Mouse (Mus musculus) CD4-positive, CD25-positive, alpha-beta regulatory T cell, adult 4 months (primary cell): ENCODE results near the gene Ampd2. TPM values are rescaled to one million over a fixed set of nuclear protein-coding genes. Genes with fewer than 3 reads are reported as not detected.

Experiments used
- ATAC-seq: one replicate; pipeline ENCODE4 v1.8.0; 2017
- polyA plus RNA-seq, 2 experiments: library from polyadenylated mRNA; unstranded; fragments of 100-300 nt; shearing (Covaris generic); gene quantifications; one replicate each; pipeline ENCODE4 v1.2.1; 2017

The Ampd2 gene
- 10 to 100 TPM; 22.4 to 48.3 TPM for polyA plus RNA-seq

DNA sequence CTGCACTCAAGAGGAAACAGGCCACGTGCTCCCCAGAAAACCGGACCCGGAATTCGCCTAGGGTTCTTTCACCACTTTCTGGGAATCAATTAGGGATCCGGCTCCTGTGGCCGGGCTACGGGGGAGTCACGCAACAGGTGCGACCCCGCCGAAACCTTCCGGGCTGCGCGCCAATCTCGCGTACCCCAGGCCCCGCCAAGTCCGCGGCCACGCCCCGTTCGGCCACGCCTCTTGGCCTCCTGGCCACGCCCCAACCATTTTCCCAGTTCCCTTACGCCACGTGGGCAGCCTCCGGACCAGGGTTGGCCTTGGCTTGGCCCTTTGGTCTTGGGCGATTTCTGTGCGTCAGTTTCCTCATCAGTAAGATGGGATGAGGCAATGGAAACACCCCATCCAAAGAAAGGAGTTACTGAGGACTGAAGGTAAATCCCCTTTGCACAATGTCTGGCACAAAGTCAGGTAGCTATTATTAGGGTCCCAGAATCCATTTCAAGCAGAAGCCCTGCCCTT lies at the start of gene Ampd2:
Gene Ampd2, minus strand, starts transcription at position 182 of the 510 bp plus-strand sequence.
- no peak for ATAC-seq

DNA sequence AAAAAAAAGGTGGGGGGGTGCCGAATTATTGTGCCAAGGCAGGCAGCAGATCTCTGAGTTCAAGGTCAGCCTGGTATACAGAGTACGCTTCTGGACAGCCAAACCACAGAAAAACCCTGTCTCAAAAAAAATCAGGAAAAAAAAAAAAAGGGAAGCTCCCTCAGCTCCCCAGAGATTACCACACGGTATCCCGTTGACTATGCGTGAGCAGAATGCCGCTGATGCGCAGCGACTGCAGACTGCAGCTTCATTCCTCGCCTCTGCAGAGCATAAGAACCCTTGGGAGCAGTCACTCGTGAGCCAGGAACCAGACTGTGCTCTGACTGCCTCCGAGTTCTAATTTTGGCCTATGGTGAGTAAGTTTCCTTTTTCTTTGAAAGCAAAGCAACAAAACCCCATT lies 48.2 kb upstream of the Ampd2 start:
- ATAC-seq = no peak

DNA sequence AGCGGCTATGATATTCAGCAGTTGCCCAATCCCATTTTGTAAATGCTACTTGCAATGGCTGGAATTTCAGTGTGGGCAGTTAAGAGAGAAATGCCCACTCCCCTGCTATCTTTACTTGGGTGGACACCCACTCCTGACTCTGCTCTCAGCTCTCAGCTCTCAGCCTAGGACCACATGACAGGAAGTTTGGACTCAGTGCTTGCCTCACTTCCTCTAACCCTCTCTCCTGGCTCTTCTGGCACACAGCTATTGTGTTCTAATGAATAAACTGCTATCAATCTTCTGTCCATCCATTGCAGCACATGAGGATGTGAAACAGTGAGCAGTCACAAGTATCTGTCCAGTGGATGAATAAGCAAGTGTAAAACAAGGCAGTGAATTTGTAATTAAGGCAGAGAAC lies 46.0 kb upstream of the Ampd2 start:
- ATAC-seq = no peak

DNA sequence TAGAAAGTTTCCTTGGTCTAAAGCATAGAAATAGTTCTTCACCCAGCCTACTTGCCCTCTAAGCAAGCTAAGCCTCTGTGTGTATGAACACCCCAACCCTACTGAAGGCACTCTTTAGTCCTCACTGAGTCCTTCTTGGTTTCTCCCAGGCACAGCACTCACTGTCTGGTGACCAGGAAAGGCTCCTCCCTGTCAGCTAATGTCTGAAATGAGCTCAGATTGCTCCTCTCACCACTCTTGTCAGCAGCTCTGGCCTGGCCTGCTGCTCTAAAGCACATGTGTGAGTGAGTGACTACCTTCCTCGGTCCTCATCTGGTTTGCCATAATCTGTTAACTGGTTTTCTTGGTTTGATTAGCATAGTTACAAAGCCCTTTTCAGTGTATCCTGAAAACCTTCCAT lies 45.4 kb upstream of the Ampd2 start:
- no peak for ATAC-seq

DNA sequence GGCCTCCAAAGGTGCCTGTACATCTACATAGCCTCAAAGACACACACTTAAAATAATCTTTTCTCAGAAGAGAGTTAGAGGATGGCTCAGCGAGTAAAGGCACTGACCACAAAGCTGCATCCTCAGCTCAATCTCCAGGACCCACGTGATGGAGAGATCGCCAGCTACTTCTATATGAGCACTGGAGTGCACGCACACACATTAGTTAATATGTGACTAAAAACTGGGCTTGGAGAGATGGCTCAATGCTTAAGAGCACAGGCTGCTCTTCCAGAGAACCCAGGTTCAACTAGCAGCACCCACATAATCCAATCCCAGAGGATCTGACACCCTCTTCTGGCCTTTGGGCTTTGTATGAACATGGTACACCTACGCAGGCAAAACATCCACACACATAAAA lies 44.8 kb upstream of the Ampd2 start:
- ATAC-seq = no peak

DNA sequence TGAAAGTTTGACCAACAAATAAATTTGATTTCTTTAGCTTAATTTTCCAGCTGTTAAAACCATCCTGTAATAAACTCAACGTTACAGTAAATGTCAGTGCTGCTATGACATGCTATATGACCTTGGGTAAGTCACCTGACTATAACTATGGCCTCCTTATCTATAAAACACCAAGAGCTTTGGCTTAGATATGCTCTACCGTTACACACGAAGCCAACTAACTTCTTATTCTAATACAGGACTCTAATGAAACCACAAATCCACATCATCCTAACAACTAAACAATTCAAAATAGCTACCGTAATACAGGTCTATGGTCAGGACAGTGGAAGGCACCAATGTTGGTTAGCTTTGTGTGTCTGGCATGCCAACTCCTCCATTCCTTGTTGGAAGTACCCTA lies 43.4 kb upstream of the Ampd2 start:
- no peak for ATAC-seq

DNA sequence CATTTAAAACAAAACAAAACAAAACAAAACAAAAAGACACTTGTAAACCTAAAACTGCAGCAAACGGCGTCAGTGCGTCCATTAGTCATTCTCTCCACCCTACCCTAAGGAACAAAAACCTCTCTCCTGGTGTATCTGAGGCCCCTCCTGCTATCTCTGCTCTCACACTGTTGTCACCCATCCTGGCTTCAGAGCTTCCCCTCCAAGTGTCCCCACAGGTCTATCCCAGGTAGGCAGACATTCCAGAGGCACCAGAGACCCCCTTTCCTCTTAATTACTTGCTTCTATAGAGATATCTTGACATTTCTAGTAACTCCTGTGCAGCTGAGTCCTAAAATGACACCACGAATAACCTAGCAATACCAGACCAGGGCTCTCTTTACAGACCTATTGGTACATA lies 42.9 kb upstream of the Ampd2 start:
- ATAC-seq = no peak

DNA sequence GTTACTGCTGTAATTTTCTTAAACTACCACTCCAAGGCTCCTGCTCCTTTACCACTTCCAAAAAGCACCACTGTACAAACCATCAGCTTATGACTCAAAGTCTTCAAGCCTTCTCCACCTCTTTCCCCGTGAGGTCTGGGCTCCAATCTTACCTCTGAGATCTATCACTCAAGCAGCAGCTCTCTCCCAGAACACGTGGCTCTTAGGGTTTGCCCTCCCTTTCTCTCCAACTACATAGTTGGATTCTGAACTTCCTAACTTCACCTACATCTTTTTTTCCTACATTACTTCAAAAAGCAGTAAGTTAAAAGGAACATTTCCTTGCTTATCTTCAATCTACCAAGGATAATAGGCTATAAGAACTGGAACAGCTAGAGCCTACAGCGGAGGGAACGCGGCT lies 42.1 kb upstream of the Ampd2 start:
- no peak for ATAC-seq

DNA sequence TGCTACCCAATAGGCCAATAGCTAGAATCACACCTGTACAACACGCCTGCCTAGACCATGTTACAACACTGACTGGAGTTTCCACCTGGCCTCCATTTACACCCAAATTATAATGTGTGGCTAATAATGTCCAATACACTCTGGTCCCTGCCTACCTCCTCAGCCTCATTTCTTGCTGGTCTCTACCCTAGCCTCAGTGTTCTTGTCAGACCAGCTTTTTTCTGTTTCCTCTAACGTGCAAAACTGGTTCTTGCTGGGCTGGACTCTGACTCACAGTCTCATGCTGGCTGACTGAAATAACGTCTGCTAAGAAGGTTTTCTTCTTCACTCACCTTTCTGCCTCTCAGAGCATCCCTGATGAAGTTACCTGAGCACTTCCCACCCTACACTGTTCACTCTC lies 39.9 kb upstream of the Ampd2 start:
- no peak for ATAC-seq

DNA sequence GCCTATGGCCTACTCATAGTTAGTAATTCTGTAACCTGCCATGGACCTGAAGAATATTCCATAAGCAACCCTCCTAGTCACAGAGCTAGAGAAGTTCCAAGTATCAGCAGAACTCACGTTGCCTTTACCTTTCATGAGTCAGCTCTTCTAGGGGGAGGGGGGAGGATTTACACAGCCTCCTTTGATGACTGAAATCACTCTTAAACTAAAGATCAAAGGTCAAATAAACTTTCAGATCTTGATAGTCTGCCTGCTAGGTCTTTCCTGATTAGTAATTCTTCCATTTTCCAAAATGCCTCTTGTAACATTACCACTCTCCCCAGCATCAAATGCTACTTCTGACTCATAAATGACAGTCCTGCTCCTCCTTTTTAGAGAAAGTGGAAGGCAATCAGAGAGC lies 37.7 kb upstream of the Ampd2 start:
- ATAC-seq = peak; percentile 83

DNA sequence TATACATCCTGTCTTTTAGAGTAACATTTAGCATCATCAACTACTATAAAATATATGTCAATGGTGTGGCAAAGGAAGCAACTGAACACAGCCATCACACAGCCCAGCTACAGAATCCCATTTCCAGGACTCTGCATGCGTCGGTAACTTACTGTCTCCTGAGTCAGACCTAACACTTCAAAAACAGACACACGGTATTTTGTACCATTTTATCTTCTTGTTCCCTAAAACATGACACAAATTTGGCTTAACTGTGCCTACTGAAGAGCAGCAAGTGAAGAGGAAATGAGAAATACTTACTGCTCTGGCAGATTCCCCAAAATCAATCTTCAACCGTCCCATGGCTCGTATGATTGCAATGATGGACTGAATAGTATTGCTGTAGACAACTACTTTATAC lies 36.8 kb upstream of the Ampd2 start:
- ATAC-seq = no peak

DNA sequence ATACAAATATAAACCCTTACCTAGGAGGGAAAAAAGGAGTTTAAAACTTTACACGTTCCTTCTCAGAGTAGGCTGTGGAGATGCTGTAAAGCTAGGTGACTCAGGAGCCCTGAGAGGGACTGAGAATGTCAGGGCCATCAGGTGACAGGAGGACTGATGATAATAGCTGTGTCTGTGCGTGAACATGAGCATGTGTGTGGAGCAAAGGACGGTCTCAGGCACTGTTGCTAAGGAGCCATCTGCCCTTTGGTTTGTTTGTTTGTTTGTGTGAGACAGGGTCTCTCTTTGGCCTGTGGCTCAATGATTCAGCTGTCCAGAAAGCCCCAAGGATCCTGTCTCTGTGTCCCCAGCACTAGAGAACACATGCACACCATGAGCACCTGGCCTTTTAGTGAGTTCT lies 34.6 kb upstream of the Ampd2 start:
- no peak for ATAC-seq

DNA sequence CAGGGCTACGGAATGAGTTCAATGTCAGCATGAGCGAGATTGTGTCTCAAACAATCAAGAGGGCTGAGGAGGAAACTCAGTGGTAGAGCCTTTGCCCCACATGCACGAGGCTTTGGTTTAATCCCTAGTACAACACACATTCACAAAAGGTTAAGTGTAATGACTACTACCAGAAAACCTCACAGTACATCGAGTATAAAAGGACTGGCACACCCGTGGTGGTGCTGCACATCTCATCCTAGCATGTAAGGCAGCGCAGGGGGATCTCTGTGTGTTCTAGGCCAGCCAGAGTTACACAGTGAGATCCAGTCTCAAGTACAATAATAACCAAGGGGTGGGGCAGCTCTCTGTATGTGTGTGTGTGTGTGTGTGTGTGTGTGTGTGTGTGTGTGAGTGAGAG lies 31.0 kb upstream of the Ampd2 start:
- no peak for ATAC-seq

DNA sequence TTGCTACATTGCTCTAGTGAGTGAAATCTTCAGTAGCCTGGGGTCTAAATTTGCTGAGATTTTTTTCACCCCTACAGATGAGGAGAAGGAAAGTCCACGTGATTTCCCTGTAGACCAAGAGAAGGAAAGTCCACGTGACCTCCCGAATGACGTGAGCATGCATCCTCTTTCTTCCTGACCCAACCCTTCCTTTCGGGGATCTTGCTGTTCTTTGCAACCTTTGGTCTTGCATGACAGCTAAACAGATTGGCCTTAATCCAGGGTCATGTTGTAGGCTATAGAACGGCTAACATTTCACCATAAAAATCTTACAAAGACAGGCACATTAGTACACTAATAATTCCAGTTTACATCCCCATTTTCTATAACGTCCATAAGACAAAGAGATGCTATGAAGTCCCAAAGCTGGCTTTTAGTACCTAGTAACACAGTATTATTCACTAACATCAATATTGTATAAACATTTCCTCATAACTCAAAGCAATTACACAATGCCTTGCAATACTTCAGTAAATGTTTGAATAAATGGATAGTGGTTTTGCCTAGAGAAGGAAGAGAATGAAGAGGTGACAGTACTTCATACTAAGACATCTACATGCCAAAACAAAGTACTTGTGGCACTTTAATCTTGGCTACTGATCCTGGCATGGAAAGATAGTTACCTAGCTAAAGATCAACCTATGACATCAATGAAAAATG lies 27.3 kb upstream of the Ampd2 start:
- no peak for ATAC-seq

DNA sequence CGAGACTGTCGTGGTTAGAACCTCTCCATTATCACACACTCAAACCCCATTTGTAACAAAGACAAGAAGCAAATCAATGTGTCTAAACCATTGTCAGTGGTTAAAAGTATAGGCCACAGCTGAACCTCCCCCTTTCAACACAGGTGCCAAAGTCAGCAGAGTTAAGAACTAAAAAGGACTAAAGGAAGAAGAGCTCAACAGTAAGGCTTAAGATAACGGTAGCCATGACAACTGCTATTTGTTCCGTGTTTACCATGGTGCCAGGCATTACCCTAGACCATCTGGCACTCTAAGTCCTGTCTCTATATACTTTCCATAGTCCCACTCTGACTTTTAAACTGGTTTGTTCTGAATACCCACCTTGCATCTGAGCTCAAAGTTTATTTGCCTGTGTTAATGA lies 26.2 kb upstream of the Ampd2 start:
- no peak for ATAC-seq

DNA sequence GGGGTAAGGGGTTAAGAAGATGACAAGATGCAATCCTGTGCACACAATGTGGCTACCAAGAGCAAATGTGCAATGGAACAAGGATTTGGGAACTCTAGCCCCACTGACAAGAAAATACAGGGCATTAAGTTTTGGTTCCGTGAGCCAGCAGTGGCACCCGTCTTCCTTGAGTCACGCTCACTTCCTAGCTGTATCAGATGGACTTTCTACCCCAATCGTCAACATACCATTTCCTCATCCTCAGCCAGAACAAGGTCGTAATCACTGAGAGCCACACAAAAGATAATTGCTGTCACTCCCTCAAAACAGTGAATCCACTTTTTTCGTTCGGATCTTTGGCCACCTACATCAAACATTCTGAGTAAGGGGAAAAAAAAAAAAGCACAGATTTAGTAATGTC lies 25.8 kb upstream of the Ampd2 start:
- no peak for ATAC-seq

DNA sequence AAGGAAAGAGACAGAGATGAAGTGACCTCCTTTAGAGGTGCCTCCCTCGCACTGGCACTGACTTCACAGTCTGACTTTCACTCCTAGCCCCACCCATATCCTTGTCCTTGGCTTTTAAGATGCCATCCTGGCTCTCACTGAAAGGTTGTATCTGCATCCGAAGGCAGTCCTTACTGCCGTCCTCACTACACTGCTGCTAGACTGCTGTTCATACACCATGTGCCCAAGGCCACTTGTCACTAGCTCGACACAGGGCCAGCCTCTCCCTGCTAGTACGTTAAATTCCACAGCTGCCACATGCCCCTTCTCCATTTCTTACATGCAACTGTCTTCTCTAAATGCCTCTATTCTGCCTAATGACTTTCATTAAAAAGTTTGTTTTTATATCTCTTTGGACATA lies 24.9 kb upstream of the Ampd2 start:
- ATAC-seq = no peak

DNA sequence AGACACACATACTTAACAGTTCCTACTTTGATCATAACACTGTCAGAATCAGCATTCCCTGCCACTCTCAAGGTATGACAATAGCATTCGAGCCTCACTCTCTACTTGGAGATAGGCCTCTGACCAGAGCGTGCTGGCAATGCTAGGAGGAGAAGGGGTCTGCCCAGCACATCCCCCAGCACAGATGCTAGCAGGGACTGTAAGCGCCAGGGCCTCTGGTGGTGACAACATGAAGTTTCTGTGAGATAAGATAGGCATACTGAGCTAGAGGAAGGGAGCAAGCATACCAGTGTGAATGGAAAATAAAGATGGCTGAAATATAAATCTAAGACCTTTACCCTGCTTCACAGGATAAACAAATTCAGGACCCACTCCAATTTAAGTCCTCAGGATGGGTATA lies 18.8 kb upstream of the Ampd2 start:
- no peak for ATAC-seq

DNA sequence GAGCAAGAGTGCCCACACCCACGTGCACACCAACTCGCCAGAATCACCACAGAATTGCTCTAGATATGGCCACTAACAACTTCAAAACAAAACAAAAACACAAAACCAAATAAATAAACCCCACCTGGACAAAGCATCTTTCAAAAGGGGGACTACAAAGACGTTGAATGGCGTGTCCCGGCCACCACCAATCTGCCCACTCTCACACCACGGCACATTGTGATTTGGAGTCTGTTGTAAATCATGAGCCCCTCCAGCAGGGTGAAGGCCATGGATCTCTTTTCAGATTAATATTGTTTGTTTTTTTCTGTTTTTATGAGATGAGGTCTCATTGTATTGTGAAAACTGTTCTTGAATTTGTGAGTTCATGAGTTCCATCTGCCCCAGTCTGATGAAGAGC lies 15.6 kb upstream of the Ampd2 start:
- no peak for ATAC-seq

DNA sequence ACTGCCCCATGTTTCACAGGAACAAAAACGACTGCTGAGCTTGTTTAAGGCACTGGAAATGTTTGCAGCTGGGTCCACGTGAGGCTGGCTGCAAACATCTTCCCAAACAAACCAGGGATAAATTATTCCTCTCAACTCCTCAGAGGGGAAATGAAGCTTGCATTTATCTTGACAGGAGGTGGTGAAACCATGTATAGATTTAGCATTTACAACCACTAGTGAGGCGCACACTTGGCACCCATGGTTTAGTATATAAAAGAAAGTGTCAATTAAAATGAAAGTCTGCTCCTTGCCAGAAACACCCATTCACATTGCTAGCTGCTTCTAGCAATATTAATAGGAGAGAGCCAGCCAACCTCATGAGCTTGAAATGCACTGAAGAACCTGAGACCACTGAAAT lies 15.1 kb upstream of the Ampd2 start:
- no peak for ATAC-seq

DNA sequence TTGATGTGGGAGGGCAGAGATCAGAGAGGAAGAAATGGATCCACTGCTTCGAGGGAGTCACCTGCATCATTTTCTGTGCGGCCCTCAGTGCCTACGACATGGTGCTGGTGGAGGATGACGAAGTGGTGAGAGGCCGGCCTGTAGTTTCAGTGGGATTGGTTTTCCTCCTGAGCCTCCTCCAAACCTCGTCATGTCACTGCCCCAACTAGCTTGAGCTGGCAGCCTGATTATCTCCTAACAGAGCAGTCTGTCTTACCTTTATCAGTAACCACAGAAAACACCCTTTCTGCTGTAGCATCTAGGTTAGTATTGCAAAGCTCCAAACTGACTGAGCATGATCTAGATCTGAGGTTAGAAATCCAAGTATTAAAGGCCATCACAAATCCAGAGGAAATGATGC lies 11.9 kb upstream of the Ampd2 start:
- no peak for ATAC-seq

DNA sequence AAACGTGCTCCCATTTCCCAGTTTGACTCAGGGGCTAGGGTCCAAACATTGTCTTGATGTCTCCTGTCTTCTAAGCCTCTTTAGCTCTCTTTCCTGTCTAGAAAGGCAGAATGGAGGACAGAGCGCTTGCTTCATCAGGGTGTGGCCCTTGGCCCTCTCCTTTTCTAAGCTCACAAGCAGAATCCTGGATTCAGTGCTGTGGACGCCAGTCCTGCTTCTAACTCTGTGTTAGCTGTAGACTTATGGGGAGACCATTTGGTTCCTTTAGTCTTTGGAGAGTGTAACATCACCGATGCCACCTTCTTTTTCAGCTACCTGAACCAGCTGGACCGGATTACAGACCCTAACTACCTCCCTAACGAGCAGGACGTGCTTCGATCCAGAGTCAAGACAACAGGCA lies 11.2 kb upstream of the Ampd2 start:
- ATAC-seq = no peak

DNA sequence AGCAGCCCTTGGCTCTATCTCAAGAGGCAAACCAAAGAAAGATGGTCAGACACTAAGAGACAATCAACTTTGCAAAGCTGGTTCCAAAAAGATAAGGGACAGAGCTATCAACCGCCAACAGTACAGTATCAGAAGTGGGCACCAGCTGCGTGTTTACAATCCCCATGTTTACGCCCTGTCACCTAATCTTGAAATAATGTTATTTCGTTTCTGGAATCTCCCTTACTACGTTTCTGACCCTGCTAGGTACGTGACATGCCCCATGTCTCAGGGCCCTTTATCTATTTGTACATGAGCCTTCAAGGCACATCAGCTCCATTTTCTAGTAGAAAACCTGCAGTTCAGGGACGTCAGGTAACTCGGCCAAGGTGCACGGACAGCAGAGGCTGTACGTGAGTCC lies 10.3 kb upstream of the Ampd2 start:
- ATAC-seq = no peak

DNA sequence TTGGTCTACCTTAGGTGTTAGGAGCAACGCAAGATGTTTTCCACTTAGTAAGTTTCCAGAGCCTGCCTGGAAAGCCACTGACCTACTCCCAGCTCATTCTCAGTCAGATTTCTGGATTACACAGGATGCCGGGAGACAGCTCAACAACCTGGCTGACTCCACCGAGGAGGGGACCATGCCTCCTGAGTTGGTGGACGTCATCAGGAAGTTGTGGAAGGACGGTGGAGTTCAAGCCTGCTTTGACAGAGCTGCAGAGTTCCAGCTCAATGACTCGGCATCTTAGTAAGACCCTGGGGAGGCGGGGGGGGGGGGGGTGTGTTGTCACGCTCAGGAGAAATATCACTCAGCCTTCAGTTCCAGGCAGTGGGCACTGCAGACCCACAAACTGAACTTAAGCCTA lies 9.8 kb upstream of the Ampd2 start:
- no peak for ATAC-seq
